Mouse (Mus musculus) retina, postnatal 7 days (tissue): ENCODE measurements around the gene Hoxa7.

Experiments used
- DNase-seq: peaks from one replicate; pipeline ENCODE4 v3.0.0-alpha.2; 2012; ENCODE audit warnings: low read depth, low spot score

Hoxa7 gene

GRCm38 (mm10) chr6:52212556-52213118, 9.0 kb downstream of the Hoxa7 start:
- no peak for DNase-seq

GRCm38 (mm10) chr6:52211961-52212360, 9.7 kb downstream of the Hoxa7 start:
- DNase-seq, result no peak

GRCm38 (mm10) chr6:52211170-52211935, 10.3 kb downstream of the Hoxa7 start:
- peak; percentile 64 for DNase-seq

- no peak for DNase-seq
These were observed 12.0 kb downstream of the Hoxa7 start for GRCm38 (mm10) chr6:52209685-52210046.

- DNase-seq, result no peak
These were observed 12.6 kb downstream of the Hoxa7 start for GRCm38 (mm10) chr6:52208868-52209684.

GRCm38 (mm10) chr6:52208072-52208867, 13.4 kb downstream of the Hoxa7 start, which contains the start of gene Hoxa6:
TSS of gene Hoxa6 (minus strand) at chr6:52208722.
- no peak for DNase-seq

GRCm38 (mm10) chr6:52207684-52207976, 14.0 kb downstream of the Hoxa7 start:
- no peak for DNase-seq

- DNase-seq, result no peak
These were observed 14.6 kb downstream of the Hoxa7 start for GRCm38 (mm10) chr6:52206882-52207683.

- DNase-seq, result no peak
These were observed 15.7 kb downstream of the Hoxa7 start for GRCm38 (mm10) chr6:52205638-52206621.

GRCm38 (mm10) chr6:52205221-52205620, 16.4 kb downstream of the Hoxa7 start:
- DNase-seq, result no peak

- no peak for DNase-seq
These were observed 17.5 kb downstream of the Hoxa7 start, which contains the start of gene Hoxa5 for GRCm38 (mm10) chr6:52204050-52204752. TSS of gene Hoxa5 (minus strand) at chr6:52204587.

- no peak for DNase-seq
These were observed 18.1 kb downstream of the Hoxa7 start for GRCm38 (mm10) chr6:52203371-52204049.

- no peak for DNase-seq
These were observed 18.6 kb downstream of the Hoxa7 start for GRCm38 (mm10) chr6:52203121-52203370.

GRCm38 (mm10) chr6:52202362-52203120, 19.1 kb downstream of the Hoxa7 start:
- no peak for DNase-seq

GRCm38 (mm10) chr6:52201269-52201668, 20.4 kb downstream of the Hoxa7 start:
- DNase-seq, result no peak

- no peak for DNase-seq
These were observed 20.9 kb downstream of the Hoxa7 start for GRCm38 (mm10) chr6:52200751-52201250.

- no peak for DNase-seq
These were observed 21.4 kb downstream of the Hoxa7 start for GRCm38 (mm10) chr6:52200073-52200750.
